Mouse (Mus musculus): Measurements from ENCODE around the gene Traf2.

Gene Traf2

GRCm38 (mm10) chr2:25541644-25542367 lies 4.9 kb downstream of the Traf2 start:
- no peak for DNase-seq (ENCODE audit: low spot score in 2 of 2)

- DNase-seq (ENCODE audit: low spot score in 2 of 2) = no peak
Observed at GRCm38 (mm10) chr2:25540541-25540948, 6.2 kb downstream of the Traf2 start.

- no peak for DNase-seq (ENCODE audit: low spot score in 2 of 2)
Observed at GRCm38 (mm10) chr2:25536531-25536930, 10.2 kb downstream of the Traf2 start.

GRCm38 (mm10) chr2:25534866-25535182 lies 11.9 kb downstream of the Traf2 start:
- DNase-seq (ENCODE audit: low spot score in 2 of 2) = no peak

GRCm38 (mm10) chr2:25534178-25534865 lies 12.4 kb downstream of the Traf2 start:
- DNase-seq (ENCODE audit: low spot score in 2 of 2) = no peak

- DNase-seq (ENCODE audit: low spot score in 2 of 2) = no peak
Observed at GRCm38 (mm10) chr2:25533707-25534106, 13.0 kb downstream of the Traf2 start.

- DNase-seq (ENCODE audit: low spot score in 2 of 2) = no peak
Observed at GRCm38 (mm10) chr2:25526510-25527302, 20.0 kb downstream of the Traf2 start.

- no peak for DNase-seq (ENCODE audit: low spot score in 2 of 2)
Observed at GRCm38 (mm10) chr2:25509912-25510311, 36.8 kb downstream of the Traf2 start.

GRCm38 (mm10) chr2:25506964-25507363 lies 39.8 kb downstream of the Traf2 start:
- peak; percentile 63 to 68 for DNase-seq (ENCODE audit: low spot score in 2 of 2)

- DNase-seq (ENCODE audit: low spot score in 2 of 2) = no peak
Observed at GRCm38 (mm10) chr2:25505860-25506259, 40.9 kb downstream of the Traf2 start.

- DNase-seq (ENCODE audit: low spot score in 2 of 2) = no peak
Observed at GRCm38 (mm10) chr2:25505000-25505399, 41.7 kb downstream of the Traf2 start.

- no peak for DNase-seq (ENCODE audit: low spot score in 2 of 2)
Observed at GRCm38 (mm10) chr2:25504538-25504937, 42.2 kb downstream of the Traf2 start.

GRCm38 (mm10) chr2:25502726-25503125 lies 44.0 kb downstream of the Traf2 start:
- DNase-seq (ENCODE audit: low spot score in 2 of 2) = no peak

GRCm38 (mm10) chr2:25501593-25502486 lies 44.9 kb downstream of the Traf2 start, which contains the start of gene C8g:
Gene C8g, minus strand, starts transcription at chr2:25501719.
- DNase-seq (ENCODE audit: low spot score in 2 of 2) = no peak

GRCm38 (mm10) chr2:25500576-25501405 lies 45.9 kb downstream of the Traf2 start, which contains the start of gene Fbxw5:
Gene Fbxw5, plus strand, starts transcription at chr2:25500750.
- peak; percentile 79 to 83 for DNase-seq (ENCODE audit: low spot score in 2 of 2)

GRCm38 (mm10) chr2:25500071-25500575 lies 46.6 kb downstream of the Traf2 start:
- no peak for DNase-seq (ENCODE audit: low spot score in 2 of 2)

- no peak for DNase-seq (ENCODE audit: low spot score in 2 of 2)
Observed at GRCm38 (mm10) chr2:25498622-25499478, 47.9 kb downstream of the Traf2 start.

- no peak for DNase-seq (ENCODE audit: low spot score in 2 of 2)
Observed at GRCm38 (mm10) chr2:25497846-25498575, 48.7 kb downstream of the Traf2 start.

- DNase-seq (ENCODE audit: low spot score in 2 of 2) = no peak
Observed at GRCm38 (mm10) chr2:25496462-25496861, 50.3 kb downstream of the Traf2 start.
